Mouse (Mus musculus): ENCODE measurements at regions not wholly inside any gene's neighbourhood (a gene's known extent, or its start where the extent isn't known, plus 50 kb on each side); places are given as distances from the start of the nearest gene placed in this dataset.

DNA sequence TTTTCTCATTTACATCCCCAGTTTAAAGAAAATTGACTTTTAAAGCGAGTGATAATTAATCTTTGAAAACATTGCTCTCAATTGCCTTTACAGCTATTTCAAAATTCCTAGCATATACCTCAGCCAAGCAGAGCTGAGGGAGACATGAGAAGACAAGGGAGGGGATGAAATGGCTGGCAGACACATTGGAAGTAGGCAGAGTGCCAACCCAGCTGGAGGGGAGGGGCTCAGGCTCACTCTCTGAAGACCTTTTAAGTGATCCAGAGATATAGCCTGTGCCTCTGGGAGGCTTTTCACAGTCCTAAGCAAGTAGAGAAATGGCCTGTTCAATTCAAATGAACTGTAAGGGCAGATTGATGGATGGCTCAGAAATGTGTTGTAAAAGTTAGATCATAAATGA is 122.5 kb upstream of the Thsd7b start:
- Histone ChIP-seq H3K9me3 (replicated peaks; ENCODE audit: low read length) (no peaks in the 10 kb centered on the region), H3K4me3 (replicated peaks in 1 of 3; ENCODE audit: low read depth in 2 of 3, low read length in 2 of 3, poor library complexity in 1 of 3) (no peak overlapping the region), H3K4me2 (ENCODE audit: insufficient read depth, low read depth, poor library complexity, severe bottlenecking) (no peak overlapping the region), H3K79me2 (replicated peaks; ENCODE audit: control insufficient read depth, extremely low read depth, insufficient read depth, poor library complexity, severe bottlenecking) (no peaks in the 10 kb centered on the region), H3K4me1 (ENCODE audit: control insufficient read depth in 1 of 2, insufficient read depth in 2 of 2) (no peaks in the 10 kb centered on the region), H3K9ac (ENCODE audit: insufficient read depth, low read depth) (no peak overlapping the region), H3K27ac (ENCODE audit: insufficient read depth, low read depth) (no peak overlapping the region), H3K27me3 (replicated peaks) (no peaks in the 10 kb centered on the region), H3K36me3 (replicated peaks in 1 of 2; ENCODE audit: control insufficient read depth in 1 of 2, insufficient read depth in 1 of 2, low read length in 1 of 2) (no peaks in the 10 kb centered on the region)
- in situ Hi-C loops (cut with MboI; ENCODE audit: low pct_ligation_motif_present, low pct_unique_long_range_greater_than_20kb, low sequenced_read_pairs), result no loop called here
- DNase-seq (ENCODE audit: extremely low read depth), result no peak
- dilution Hi-C loops (cut with MboI; ENCODE audit: extremely low pct_ligation_motif_present, extremely low pct_unique_long_range_greater_than_20kb, low sequenced_read_pairs), result no loop called here
- TF ChIP-seq E2F4 (IDR thresholded peaks at IDR 0.05; ENCODE audit: insufficient replicate concordance, low read depth, low read length), result no peak
- no peak for TF ChIP-seq POLR2A (IDR thresholded peaks at IDR 0.05; ENCODE audit: low read depth, low read length)
- no peak for TF ChIP-seq MYC (IDR thresholded peaks at IDR 0.05; ENCODE audit: low read depth, low read length)
- no peak for TF ChIP-seq ZNF384 (IDR thresholded peaks at IDR 0.05; ENCODE audit: low read depth, low read length)
- no peak for TF ChIP-seq RAD21 (IDR thresholded peaks at IDR 0.05; ENCODE audit: low read depth, low read length)
- TF ChIP-seq CTCF (conservative IDR thresholded peaks at IDR 0.05 in 1 of 2, IDR thresholded peaks at IDR 0.05 in 1 of 2; ENCODE audit: low read depth in 2 of 2, low read length in 2 of 2), result no peak
- no peak for TF ChIP-seq MAZ (IDR thresholded peaks at IDR 0.05; ENCODE audit: low read depth, low read length)
- no peak for TF ChIP-seq JUN (IDR thresholded peaks at IDR 0.05; ENCODE audit: insufficient read depth, low read depth, low read length)
- TF ChIP-seq BHLHE40 (IDR thresholded peaks at IDR 0.05; ENCODE audit: low read depth, low read length), result no peak
- TF ChIP-seq POLR2AphosphoS2 (IDR thresholded peaks at IDR 0.05; ENCODE audit: low read depth, low read length), result no peak
- TF ChIP-seq UBTF (IDR thresholded peaks at IDR 0.05; ENCODE audit: low read depth, low read length), result no peak
- TF ChIP-seq RCOR1 (conservative IDR thresholded peaks at IDR 0.05; ENCODE audit: low read depth, low read length), result no peak
- no peak for TF ChIP-seq SMC3 (IDR thresholded peaks at IDR 0.05; ENCODE audit: low read depth, low read length)
- TF ChIP-seq SIN3A (IDR thresholded peaks at IDR 0.05; ENCODE audit: low read length), result no peak
- no peak for TF ChIP-seq CHD1 (IDR thresholded peaks at IDR 0.05; ENCODE audit: low read depth, low read length)
- no peak for TF ChIP-seq MAFK (IDR thresholded peaks at IDR 0.05; ENCODE audit: insufficient replicate concordance, low read length)
- TF ChIP-seq USF1 (IDR thresholded peaks at IDR 0.05; ENCODE audit: low read depth, low read length), result no peak

- H3K4me2 ChIP-seq (ENCODE audit: insufficient read depth, low read depth, poor library complexity, severe bottlenecking), result no peak overlapping the region
- DNase-seq (ENCODE audit: extremely low read depth), result no peak
- no peak overlapping the region for H3K27ac ChIP-seq (ENCODE audit: insufficient read depth, low read depth)
- H3K79me2 ChIP-seq (replicated peaks; ENCODE audit: control insufficient read depth, extremely low read depth, insufficient read depth, poor library complexity, severe bottlenecking), result no peaks in the 10 kb centered on the region
- H3K36me3 ChIP-seq (replicated peaks in 1 of 2; ENCODE audit: control insufficient read depth in 1 of 2, insufficient read depth in 1 of 2, low read length in 1 of 2), result no peaks in the 10 kb centered on the region
- no peaks in the 10 kb centered on the region for H3K27me3 ChIP-seq (replicated peaks)
- dilution Hi-C loops (cut with MboI; ENCODE audit: extremely low pct_ligation_motif_present, extremely low pct_unique_long_range_greater_than_20kb, low sequenced_read_pairs) (no loop called here), in situ Hi-C loops (cut with MboI; ENCODE audit: low pct_ligation_motif_present, low pct_unique_long_range_greater_than_20kb, low sequenced_read_pairs) (no loop called here)
- TF ChIP-seq ZNF384 (IDR thresholded peaks at IDR 0.05; ENCODE audit: low read depth, low read length) (no peak), ZC3H11A (IDR thresholded peaks at IDR 0.05; ENCODE audit: low read depth, low read length) (no peak), PAX5 (IDR thresholded peaks at IDR 0.05; ENCODE audit: low read length) (no peak), NELFE (IDR thresholded peaks at IDR 0.05; ENCODE audit: low read depth, low read length) (no peak), BHLHE40 (IDR thresholded peaks at IDR 0.05; ENCODE audit: low read depth, low read length) (no peak), SMC3 (IDR thresholded peaks at IDR 0.05; ENCODE audit: low read depth, low read length) (no peak), TCF12 (IDR thresholded peaks at IDR 0.05; ENCODE audit: low read depth, low read length) (no peak), CHD2 (IDR thresholded peaks at IDR 0.05; ENCODE audit: low read length) (no peak), CTCF (conservative IDR thresholded peaks at IDR 0.05 in 1 of 2, IDR thresholded peaks at IDR 0.05 in 1 of 2; ENCODE audit: low read depth in 2 of 2, low read length in 2 of 2) (no peak), ETS1 (conservative IDR thresholded peaks at IDR 0.05; ENCODE audit: low read depth, low read length) (no peak), CHD1 (IDR thresholded peaks at IDR 0.05; ENCODE audit: low read depth, low read length) (no peak), MAZ (IDR thresholded peaks at IDR 0.05; ENCODE audit: low read depth, low read length) (no peak)
- H3K4me1 ChIP-seq (ENCODE audit: control insufficient read depth in 1 of 2, insufficient read depth in 2 of 2), result peaks cover 0 to 6% of the 10 kb centered on the region in 2 experiments; a peak in 2 of 4 replicates
- no peak overlapping the region for H3K9ac ChIP-seq (ENCODE audit: insufficient read depth, low read depth)
- H3K9me3 ChIP-seq (replicated peaks; ENCODE audit: low read length), result no peaks in the 10 kb centered on the region
- no peak overlapping the region for H3K4me3 ChIP-seq (replicated peaks in 1 of 3; ENCODE audit: low read depth in 2 of 3, low read length in 2 of 3, poor library complexity in 1 of 3)
Observed at GRCm38 (mm10) chr1:129148733-129149388, 124.2 kb upstream of the Thsd7b start.

Data from CH12.LX (cell line).